ENCODE assay signal across 15 mouse cellular contexts in genomic region chr5:33696430-33696829, GRCm38 (mm10). TPM values are rescaled to one million over a fixed set of nuclear protein-coding genes. Genes with fewer than 3 reads are reported as not detected.
A peak's percentile ranks its signal among the peaks of the same experiment; 100 is the strongest.
DNase-seq lines count a peak whose midpoint lies in the region; ATAC-seq and TF ChIP-seq lines count a peak whose summit lies in the region.
"Had no signal": no experiment of that assay in that cellular context is flagged by ENCODE, and none has a peak within 500 bp of the region (broad histone marks: within the 10 kb centered on the region; RNA-seq: fewer than 3 reads in every experiment).

No protein-coding gene starts in this region.

- TF ChIP-seq EP300 in lung, postnatal 0 days (IDR thresholded peaks at IDR 0.05), result peak; percentile 71; the same call in 1 of the 2 replicates

- H3K4me3 ChIP-seq in neural tube, embryonic 11.5 days (ENCODE audit: low read depth, low read length), result no peak overlapping the region
- H3K4me3 ChIP-seq in neural tube, embryonic 15.5 days (replicated peaks), result no peak overlapping the region
- H3K4me3 ChIP-seq in intestine, embryonic 15.5 days (replicated peaks), result no peak overlapping the region
- no peak overlapping the region for H3K4me3 ChIP-seq in lung, postnatal 0 days (ENCODE audit: low read depth, low read length)
- H3K4me3 ChIP-seq in liver, embryonic 12.5 days, result no peak overlapping the region

- 0 out of 2 replicates have a peak overlapping the region, but pooled peaks have one; percentile 84 for H3K4me2 ChIP-seq in neural tube, embryonic 11.5 days (ENCODE audit: low read depth)
- H3K4me2 ChIP-seq in neural tube, embryonic 15.5 days, result no peak overlapping the region
- peak overlapping the region; percentile 94 for H3K4me2 ChIP-seq in intestine, embryonic 15.5 days (replicated peaks)
- 0 out of 2 replicates have a peak overlapping the region, but pooled peaks have one; percentile 14 for H3K4me2 ChIP-seq in lung, postnatal 0 days (replicated peaks; ENCODE audit: low read depth, low read length)
- no peak overlapping the region for H3K4me2 ChIP-seq in liver, embryonic 12.5 days

- H3K27ac ChIP-seq in neural tube, embryonic 11.5 days (ENCODE audit: low read depth, low read length), result no peak overlapping the region; the same call in 1 of the 2 replicates
- no peak overlapping the region for H3K27ac ChIP-seq in neural tube, embryonic 15.5 days (replicated peaks)
- peak overlapping the region; percentile 68; the same call in 1 of the 2 replicates for H3K27ac ChIP-seq in intestine, embryonic 15.5 days
- H3K27ac ChIP-seq in lung, postnatal 0 days (ENCODE audit: low read length), result peak overlapping the region; percentile 92
- no peak overlapping the region for H3K27ac ChIP-seq in liver, embryonic 12.5 days

- TF ChIP-seq CTCF in lung, postnatal 0 days (IDR thresholded peaks at IDR 0.05), result no peak

- H3K36me3 ChIP-seq in neural tube, embryonic 11.5 days (ENCODE audit: control insufficient read depth, insufficient read depth, low read length), result no peaks in the 10 kb centered on the region
- H3K36me3 ChIP-seq in neural tube, embryonic 15.5 days, result no peaks in the 10 kb centered on the region
- H3K36me3 ChIP-seq in intestine, embryonic 15.5 days, result no peaks in the 10 kb centered on the region
- H3K36me3 ChIP-seq in lung, postnatal 0 days (ENCODE audit: insufficient read depth, low read length), result no peaks in the 10 kb centered on the region
- H3K36me3 ChIP-seq in liver, embryonic 12.5 days, result no peaks in the 10 kb centered on the region
- H3K36me3 ChIP-seq: neural tube, embryonic 13.5 days had no signal

- no peak for ATAC-seq in neural tube, embryonic 11.5 days (ENCODE audit: insufficient read depth, low FRiP score, low TSS enrichment)
- ATAC-seq in neural tube, embryonic 15.5 days (ENCODE audit: low FRiP score), result no peak
- ATAC-seq in intestine, embryonic 15.5 days, result no peak
- peak; percentile 69 for ATAC-seq in lung, postnatal 0 days
- no peak for ATAC-seq in liver, embryonic 12.5 days

- DNase-seq in neural tube, embryonic 11.5 days (ENCODE audit: low spot score), result no peak
- DNase-seq in lung, postnatal 0 days (ENCODE audit: low spot score), result peak; percentile 90
- peak; percentile 39 for DNase-seq in urinary bladder, postnatal 25 days (ENCODE audit: low spot score)
- DNase-seq in spleen, adult 18-20 months, result no peak
- no peak for DNase-seq in kidney, postnatal 4 days
- DNase-seq: adrenal gland, postnatal 14 days; cerebellum, adult 18-20 months; gastrocnemius, adult 2 months; kidney, adult 2 months; right cerebral cortex, adult 18-20 months; thymus, postnatal 4 days had no signal

- H3K9me3 ChIP-seq in neural tube, embryonic 11.5 days (ENCODE audit: control insufficient read depth, low read length), result no peaks in the 10 kb centered on the region
- H3K9me3 ChIP-seq in neural tube, embryonic 15.5 days (replicated peaks), result no peaks in the 10 kb centered on the region
- no peaks in the 10 kb centered on the region for H3K9me3 ChIP-seq in intestine, embryonic 15.5 days
- H3K9me3 ChIP-seq in lung, postnatal 0 days (ENCODE audit: low read length), result no peaks in the 10 kb centered on the region
- H3K9me3 ChIP-seq in liver, embryonic 12.5 days (replicated peaks), result no peaks in the 10 kb centered on the region
- H3K9me3 ChIP-seq: neural tube, embryonic 13.5 days had no signal

- H3K27me3 ChIP-seq in neural tube, embryonic 11.5 days (ENCODE audit: control insufficient read depth, insufficient read depth, low read length), result peaks cover 16% of the 10 kb centered on the region; the same call in 1 of the 2 replicates
- peaks cover 28% of the 10 kb centered on the region for H3K27me3 ChIP-seq in neural tube, embryonic 15.5 days (replicated peaks)
- H3K27me3 ChIP-seq in intestine, embryonic 15.5 days (replicated peaks), result no peaks in the 10 kb centered on the region; the same call in 1 of the 2 replicates
- no peaks in the 10 kb centered on the region for H3K27me3 ChIP-seq in lung, postnatal 0 days (replicated peaks; ENCODE audit: insufficient read depth, low read length)
- H3K27me3 ChIP-seq in liver, embryonic 12.5 days (replicated peaks), result peaks cover 91% of the 10 kb centered on the region

- H3K9ac ChIP-seq in neural tube, embryonic 11.5 days (ENCODE audit: low read length), result no peak overlapping the region
- H3K9ac ChIP-seq in neural tube, embryonic 15.5 days (replicated peaks), result no peak overlapping the region
- H3K9ac ChIP-seq in intestine, embryonic 15.5 days, result no peak overlapping the region
- 0 out of 2 replicates have a peak overlapping the region, but pooled peaks have one; percentile 9 for H3K9ac ChIP-seq in lung, postnatal 0 days (replicated peaks; ENCODE audit: low read depth)
- H3K9ac ChIP-seq in liver, embryonic 12.5 days, result no peak overlapping the region

- H3K4me1 ChIP-seq in neural tube, embryonic 11.5 days (ENCODE audit: control insufficient read depth, insufficient read depth, low read length), result peaks cover 74% of the 10 kb centered on the region
- H3K4me1 ChIP-seq in neural tube, embryonic 15.5 days, result peaks cover 66% of the 10 kb centered on the region
- H3K4me1 ChIP-seq in intestine, embryonic 15.5 days (replicated peaks), result peaks cover 51% of the 10 kb centered on the region
- H3K4me1 ChIP-seq in lung, postnatal 0 days (ENCODE audit: insufficient read depth, low read depth, low read length), result peaks cover 54% of the 10 kb centered on the region
- H3K4me1 ChIP-seq in liver, embryonic 12.5 days, result peaks cover 54% of the 10 kb centered on the region

- WGBS in neural tube, embryonic 11.5 days, result 59% methylated on average over 5 of the region's 5 CpGs
- WGBS in neural tube, embryonic 15.5 days, result 64% methylated on average over 5 of the region's 5 CpGs
- 62% methylated on average over 5 of the region's 5 CpGs for WGBS in intestine, embryonic 15.5 days
- WGBS in lung, postnatal 0 days, result 49% methylated on average over 5 of the region's 5 CpGs
- 65% methylated on average over 5 of the region's 5 CpGs for WGBS in liver, embryonic 12.5 days (ENCODE audit: insufficient replicate concordance)

RNA-seq across cellular contexts. Expression of gene Fgfr3, which starts 25.0 kb away (rescaled TPM):
- polyA plus RNA-seq in neural tube, embryonic 11.5 days (2014; fragmentation: Nextera tagmentation; extraction: Ambion mirVana), result 61.3 and 72.0 TPM in 2 replicates
- polyA plus RNA-seq in neural tube, embryonic 15.5 days (2015; fragmentation: Nextera tagmentation; extraction: Ambion mirVana), result 36.0 and 43.6 TPM in 2 replicates
- polyA plus RNA-seq in intestine, embryonic 15.5 days (2015; fragmentation: Nextera tagmentation; extraction: Ambion mirVana), result 11.4 and 11.6 TPM in 2 replicates
- polyA plus RNA-seq in lung, postnatal 0 days (2015; fragmentation: Nextera tagmentation; extraction: Ambion mirVana), result 67.9 and 72.5 TPM in 2 replicates
- 4.5 and 4.8 TPM in 2 replicates for polyA plus RNA-seq in liver, embryonic 12.5 days (2016; fragmentation: Nextera tagmentation; extraction: Ambion mirVana)

RNA-seq across cellular contexts. Expression of gene Tmem129, which starts 38.2 kb away (rescaled TPM):
- 38.6 and 39.7 TPM in 2 replicates for polyA plus RNA-seq in neural tube, embryonic 11.5 days (2014; fragmentation: Nextera tagmentation; extraction: Ambion mirVana)
- 27.7 and 29.7 TPM in 2 replicates for polyA plus RNA-seq in neural tube, embryonic 15.5 days (2015; fragmentation: Nextera tagmentation; extraction: Ambion mirVana)
- 31.8 and 33.1 TPM in 2 replicates for polyA plus RNA-seq in intestine, embryonic 15.5 days (2015; fragmentation: Nextera tagmentation; extraction: Ambion mirVana)
- 22.5 and 25.1 TPM in 2 replicates for polyA plus RNA-seq in lung, postnatal 0 days (2015; fragmentation: Nextera tagmentation; extraction: Ambion mirVana)
- polyA plus RNA-seq in liver, embryonic 12.5 days (2016; fragmentation: Nextera tagmentation; extraction: Ambion mirVana), result 26.4 and 27.3 TPM in 2 replicates

RNA-seq across cellular contexts. Expression of gene Tacc3, which starts 38.5 kb away (rescaled TPM):
- 238 and 260 TPM in 2 replicates for polyA plus RNA-seq in neural tube, embryonic 11.5 days (2014; fragmentation: Nextera tagmentation; extraction: Ambion mirVana)
- 27.5 and 61.7 TPM in 2 replicates for polyA plus RNA-seq in neural tube, embryonic 15.5 days (2015; fragmentation: Nextera tagmentation; extraction: Ambion mirVana)
- 148 and 172 TPM in 2 replicates for polyA plus RNA-seq in intestine, embryonic 15.5 days (2015; fragmentation: Nextera tagmentation; extraction: Ambion mirVana)
- 12.5 and 14.5 TPM in 2 replicates for polyA plus RNA-seq in lung, postnatal 0 days (2015; fragmentation: Nextera tagmentation; extraction: Ambion mirVana)
- polyA plus RNA-seq in liver, embryonic 12.5 days (2016; fragmentation: Nextera tagmentation; extraction: Ambion mirVana), result 199 and 203 TPM in 2 replicates

RNA-seq across cellular contexts. Expression of gene Slbp, which starts 44.1 kb away (rescaled TPM):
- polyA plus RNA-seq in neural tube, embryonic 11.5 days (2014; fragmentation: Nextera tagmentation; extraction: Ambion mirVana), result 242 and 267 TPM in 2 replicates
- polyA plus RNA-seq in neural tube, embryonic 15.5 days (2015; fragmentation: Nextera tagmentation; extraction: Ambion mirVana), result 120 and 157 TPM in 2 replicates
- 196 and 228 TPM in 2 replicates for polyA plus RNA-seq in intestine, embryonic 15.5 days (2015; fragmentation: Nextera tagmentation; extraction: Ambion mirVana)
- 81.2 and 85.6 TPM in 2 replicates for polyA plus RNA-seq in lung, postnatal 0 days (2015; fragmentation: Nextera tagmentation; extraction: Ambion mirVana)
- 326 and 340 TPM in 2 replicates for polyA plus RNA-seq in liver, embryonic 12.5 days (2016; fragmentation: Nextera tagmentation; extraction: Ambion mirVana)

Comparison
In these comparisons a context has a peak if more than half of its experiments do, and no peak if none do; other contexts are left out.
1. H3K4me2 ChIP-seq: peak in neural tube, embryonic 11.5 days (single experiment), intestine, embryonic 15.5 days (single experiment) and lung, postnatal 0 days (single experiment); none in neural tube, embryonic 15.5 days (single experiment) and liver, embryonic 12.5 days (single experiment).
2. DNase-seq: peak in lung, postnatal 0 days (single experiment) and urinary bladder, postnatal 25 days (single experiment); none in neural tube, embryonic 11.5 days (single experiment), spleen, adult 18-20 months (0 of 2) and kidney, postnatal 4 days (0 of 2).
3. H3K27ac ChIP-seq: peak in intestine, embryonic 15.5 days (single experiment) and lung, postnatal 0 days (single experiment); none in neural tube, embryonic 11.5 days (single experiment), neural tube, embryonic 15.5 days (single experiment) and liver, embryonic 12.5 days (single experiment).